Mouse (Mus musculus) right cerebral cortex, postnatal 25 days (tissue): ENCODE measurements around the gene Cubn.
A peak's percentile ranks its signal among the peaks of the same experiment; 100 is the strongest.

Source experiments
- DNase-seq: peaks from one replicate; pipeline ENCODE4 v3.0.0; 2022

Gene Cubn

DNA sequence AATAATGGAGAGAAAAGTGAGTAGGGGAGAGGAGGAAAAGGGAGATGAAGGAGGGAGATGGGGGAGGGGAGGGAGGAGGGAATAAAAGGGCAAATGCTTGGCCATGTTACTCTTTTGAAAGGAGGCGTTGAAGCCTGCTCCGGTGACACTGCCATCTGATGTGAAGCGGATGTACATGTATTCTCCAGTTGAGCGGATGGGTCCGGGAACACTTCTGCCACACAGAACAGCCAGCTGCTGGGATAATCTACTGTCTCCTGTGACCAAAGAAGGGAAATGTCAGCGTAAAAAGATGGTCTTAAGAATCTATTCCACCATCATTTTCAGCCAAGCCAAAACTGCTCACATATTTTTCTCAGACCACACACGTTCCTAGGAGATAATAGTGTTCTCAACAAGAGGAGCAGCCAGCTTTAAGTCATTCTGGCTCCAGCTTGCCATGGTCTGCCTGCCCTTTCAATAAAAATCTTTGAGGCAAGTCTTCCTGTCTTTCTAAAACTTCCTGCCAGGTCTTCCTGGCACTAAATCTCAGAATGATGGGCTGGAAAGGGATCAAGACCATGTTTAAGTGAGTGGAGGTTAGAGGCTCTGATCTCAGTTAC, 149.2 kb downstream of the Cubn start:
- no peak for DNase-seq

- DNase-seq, result no peak
Measured at GRCm38 (mm10) chr2:13335446-13335845, 156.2 kb downstream of the Cubn start.

DNA sequence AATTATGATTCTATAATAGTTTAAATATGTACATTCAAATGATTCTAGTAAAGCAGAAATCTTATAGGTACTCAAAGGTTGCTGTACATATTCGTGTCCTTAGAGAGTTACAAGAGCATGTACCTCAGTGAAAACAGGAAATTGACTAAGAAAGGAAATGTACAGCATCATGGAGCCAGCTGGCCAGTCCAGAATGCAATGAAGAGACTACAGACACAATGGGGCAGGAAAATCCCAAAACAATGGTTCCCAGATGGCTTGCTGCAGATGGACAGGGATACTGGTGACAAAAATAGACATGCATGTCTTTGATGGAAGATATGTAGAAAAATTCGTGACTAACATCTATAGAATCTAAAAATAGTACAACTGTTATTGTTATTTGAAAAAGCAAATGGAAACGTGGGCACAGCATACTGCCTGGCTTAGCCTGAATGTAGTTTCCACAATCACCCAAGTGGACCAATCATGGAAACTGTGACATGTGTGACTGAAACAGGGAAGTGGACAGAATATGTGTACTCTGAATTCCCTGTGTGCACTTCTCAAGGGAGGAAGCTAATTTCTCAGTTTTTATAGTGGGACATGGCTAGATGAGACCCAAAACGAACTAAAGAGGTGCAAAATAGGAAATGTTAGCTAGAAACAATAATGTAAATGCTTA, 161.7 kb downstream of the Cubn start:
- no peak for DNase-seq

DNA sequence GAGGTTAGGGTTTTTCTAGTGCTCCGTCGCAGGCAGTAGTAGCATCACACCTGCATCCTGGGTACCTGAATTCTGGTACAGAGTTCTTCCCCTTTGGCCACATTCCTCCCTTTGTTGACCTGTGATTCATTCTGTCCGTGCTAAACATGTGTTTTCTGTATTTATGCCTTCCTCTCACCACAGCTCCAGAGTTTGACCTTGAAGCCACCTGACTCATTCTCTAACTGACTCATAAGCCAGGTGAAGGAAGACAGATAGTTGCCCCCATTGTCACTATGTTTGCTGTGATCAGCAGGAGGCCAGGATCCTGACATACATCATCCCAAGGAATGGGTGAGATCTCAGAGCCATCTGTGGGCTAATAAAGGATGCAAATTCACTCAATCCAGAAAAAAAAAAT, 188.2 kb downstream of the Cubn start:
- no peak for DNase-seq

DNA sequence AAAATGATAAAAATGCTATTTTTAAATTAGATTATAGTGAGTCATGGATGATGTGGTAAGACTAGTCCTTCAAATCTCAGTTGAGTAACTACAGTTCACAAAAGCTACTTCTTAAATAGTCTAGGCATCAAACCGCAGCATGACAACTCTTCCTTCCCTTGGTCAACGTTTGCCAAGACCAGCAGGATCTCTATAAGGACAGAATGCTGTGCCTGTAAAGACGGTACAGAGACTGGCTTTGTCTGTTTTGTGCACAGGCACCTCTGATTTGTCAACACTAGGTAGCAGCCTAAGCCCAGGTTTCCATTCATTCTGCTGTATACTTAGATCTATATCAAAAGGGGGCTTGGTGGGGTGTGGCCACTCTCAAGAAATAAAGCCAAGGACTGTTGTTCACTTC, 192.6 kb downstream of the Cubn start:
- no peak for DNase-seq

- DNase-seq, result no peak
Measured at GRCm38 (mm10) chr2:13297733-13298132, 193.9 kb downstream of the Cubn start.

DNA sequence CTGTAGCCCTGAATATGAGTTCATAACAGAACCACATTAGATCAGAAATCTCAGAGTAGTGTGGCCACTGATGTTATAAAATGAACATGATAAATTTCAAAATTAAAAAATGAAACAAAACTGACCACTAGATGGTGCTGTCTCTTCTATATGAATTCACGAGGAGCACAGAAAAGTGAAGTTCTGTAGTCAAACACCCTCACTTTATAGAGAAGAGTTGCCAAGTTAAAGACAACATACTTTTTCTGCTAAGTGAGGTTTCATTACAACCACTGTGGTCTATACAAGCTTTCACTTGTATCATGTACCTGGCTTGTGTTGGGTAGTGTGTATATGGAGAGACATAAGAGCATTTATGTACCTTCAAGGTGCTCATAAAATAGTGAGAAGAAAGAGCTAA, 201.0 kb downstream of the Cubn start:
- DNase-seq, result no peak

DNA sequence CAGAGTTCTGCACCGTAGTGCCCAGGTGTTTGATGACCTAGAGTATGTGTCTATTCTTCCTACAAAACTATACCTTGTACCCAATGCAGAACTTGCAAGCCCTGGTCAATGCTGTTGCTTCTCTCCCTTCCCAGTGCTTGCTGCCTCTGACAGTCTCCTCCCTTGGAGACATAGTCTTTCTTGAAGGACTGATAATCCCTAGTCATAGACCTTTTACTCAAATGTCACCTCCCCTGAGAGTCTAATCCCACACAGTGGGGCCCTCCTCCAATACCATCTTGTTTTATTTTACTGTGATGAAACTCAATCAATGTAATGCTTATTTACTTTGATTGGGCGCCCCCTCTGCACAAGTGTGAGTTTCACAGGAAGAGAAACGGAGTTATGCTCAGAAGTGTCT, 201.5 kb downstream of the Cubn start:
- no peak for DNase-seq

GRCm38 (mm10) chr2:13278114-13278862, 213.3 kb downstream of the Cubn start:
- no peak for DNase-seq

DNA sequence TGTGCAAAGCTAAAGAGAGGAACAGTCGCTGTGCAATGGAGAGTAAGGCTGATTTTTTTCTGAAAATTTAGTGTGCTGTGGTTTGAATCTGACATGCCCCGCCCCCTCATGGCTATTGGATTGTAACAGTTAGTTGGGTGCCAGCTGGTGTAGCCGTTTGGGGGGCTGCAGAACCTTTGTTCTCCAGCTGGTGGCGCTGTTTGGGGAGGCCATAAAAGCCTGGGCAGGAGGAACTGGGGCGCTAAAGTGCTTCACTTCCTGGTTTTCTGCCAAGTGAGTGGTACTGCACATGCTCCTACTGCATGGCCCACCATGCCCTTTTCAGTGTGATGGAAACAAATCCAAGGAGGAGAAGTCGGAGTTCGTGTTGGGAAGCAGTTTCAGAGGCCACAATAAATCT, 215.7 kb downstream of the Cubn start:
- DNase-seq, result no peak

DNA sequence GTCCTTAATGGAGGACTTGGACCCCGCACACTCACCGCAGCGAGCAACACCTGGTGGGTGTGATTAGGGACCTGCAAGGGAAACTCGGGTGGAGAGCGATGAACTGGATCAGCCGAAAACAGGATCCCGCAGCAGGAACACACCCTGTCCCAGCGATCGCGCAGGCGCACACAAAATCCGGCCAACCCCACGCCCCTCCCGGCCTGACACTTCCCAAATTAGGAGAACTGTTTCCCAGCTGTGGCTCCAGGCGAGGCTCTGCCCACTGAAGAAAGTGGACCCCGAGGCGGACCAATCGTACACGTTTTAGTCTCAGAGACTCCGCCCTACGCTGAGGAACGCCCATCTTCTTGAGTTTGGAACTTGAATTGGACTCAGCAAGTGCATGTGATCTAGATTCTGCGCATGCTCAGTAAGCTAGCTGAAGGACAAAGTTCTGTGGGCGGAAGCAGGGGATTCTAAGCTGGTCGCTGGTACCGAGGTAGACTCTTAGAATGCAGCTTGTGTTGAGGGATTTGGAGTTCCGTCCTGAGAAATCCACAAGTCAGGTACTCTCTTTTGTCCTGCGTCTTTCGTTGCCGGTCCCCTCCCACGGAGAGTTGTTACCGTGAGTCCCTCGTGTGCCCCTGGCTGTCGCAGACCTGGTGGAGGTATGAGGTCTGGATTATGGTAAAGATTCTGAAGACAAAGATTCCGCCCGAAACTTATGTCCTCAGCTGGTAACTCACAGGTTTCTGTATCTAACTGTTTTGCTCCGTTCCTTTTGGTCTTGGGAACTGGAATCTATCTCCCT, 220.3 kb downstream of the Cubn start, which contains the start of gene Rsu1:
Gene Rsu1 (minus strand): TSS at position 251 of the 793 bp plus-strand sequence.
- DNase-seq, result peak; percentile 91

- no peak for DNase-seq
Measured at GRCm38 (mm10) chr2:13270736-13271135, 220.9 kb downstream of the Cubn start.

DNA sequence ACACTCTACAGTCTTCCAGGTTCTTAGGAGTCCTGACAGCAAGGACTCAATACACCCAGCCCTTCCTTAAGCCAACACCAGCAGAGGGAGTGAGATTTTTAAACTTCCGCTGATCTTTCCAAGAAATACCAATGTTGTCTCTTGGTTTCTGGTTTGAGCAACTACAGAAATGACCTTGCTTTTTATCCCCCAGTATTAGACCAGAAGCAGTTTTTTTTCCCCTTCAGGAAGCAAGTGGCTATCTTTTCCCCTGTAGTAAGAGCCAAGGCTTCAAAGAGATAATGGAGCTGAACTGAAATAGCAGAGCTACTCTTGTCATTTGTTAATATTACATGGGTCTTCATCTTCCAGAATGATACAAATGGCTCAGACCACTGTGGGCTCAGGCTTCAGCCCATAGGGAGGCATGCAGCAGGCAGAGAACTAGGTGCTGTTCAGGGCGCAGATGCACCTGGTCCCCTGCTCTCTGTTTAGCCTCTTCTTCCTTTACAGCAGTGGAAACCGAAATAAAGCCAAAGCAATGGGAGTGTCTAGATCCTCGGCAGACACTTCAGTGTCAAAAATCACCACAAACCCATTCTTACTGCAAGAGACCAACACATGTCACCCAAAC, 222.8 kb downstream of the Cubn start:
- no peak for DNase-seq

DNA sequence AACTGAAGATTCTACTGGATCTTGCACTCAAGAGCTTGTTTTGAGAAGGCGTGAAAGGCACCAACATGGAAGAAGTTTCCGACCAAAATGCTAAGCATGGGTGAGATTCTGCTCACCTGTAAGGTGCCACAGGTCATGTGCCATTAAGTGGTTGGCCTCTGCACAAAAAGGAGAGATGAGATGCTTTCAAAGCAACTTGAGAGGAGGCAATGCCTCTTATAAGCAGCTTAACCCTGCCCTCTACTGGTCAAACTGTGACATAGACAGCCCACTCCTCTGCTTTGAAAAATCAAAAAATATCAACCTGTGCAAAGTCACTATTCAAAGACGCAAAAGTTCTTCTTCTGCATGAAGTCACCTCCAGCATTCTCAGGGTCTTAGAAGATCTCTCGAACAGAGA, 226.7 kb downstream of the Cubn start:
- no peak for DNase-seq

GRCm38 (mm10) chr2:13263150-13263549, 228.5 kb downstream of the Cubn start:
- DNase-seq, result no peak

DNA sequence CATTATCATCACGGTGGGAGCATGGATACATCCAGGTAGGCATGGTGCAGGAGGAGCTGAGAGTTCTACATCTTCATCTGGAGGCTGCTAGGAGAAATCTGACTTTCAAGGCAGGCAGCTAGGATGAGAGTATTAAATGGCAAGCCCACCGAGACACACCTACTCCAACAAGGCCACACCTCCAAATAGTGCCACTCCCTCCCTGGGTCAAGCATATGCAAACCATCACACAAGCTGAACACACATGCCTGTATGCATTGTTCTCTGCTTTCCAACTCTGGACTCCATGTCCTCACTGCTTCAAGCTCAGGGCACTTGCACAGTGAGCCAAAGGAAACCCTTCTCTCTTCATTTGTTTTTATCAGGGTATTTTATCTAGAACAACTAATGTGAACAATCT, 233.0 kb downstream of the Cubn start:
- DNase-seq, result no peak

GRCm38 (mm10) chr2:13240711-13241110, 250.9 kb downstream of the Cubn start:
- no peak for DNase-seq

DNA sequence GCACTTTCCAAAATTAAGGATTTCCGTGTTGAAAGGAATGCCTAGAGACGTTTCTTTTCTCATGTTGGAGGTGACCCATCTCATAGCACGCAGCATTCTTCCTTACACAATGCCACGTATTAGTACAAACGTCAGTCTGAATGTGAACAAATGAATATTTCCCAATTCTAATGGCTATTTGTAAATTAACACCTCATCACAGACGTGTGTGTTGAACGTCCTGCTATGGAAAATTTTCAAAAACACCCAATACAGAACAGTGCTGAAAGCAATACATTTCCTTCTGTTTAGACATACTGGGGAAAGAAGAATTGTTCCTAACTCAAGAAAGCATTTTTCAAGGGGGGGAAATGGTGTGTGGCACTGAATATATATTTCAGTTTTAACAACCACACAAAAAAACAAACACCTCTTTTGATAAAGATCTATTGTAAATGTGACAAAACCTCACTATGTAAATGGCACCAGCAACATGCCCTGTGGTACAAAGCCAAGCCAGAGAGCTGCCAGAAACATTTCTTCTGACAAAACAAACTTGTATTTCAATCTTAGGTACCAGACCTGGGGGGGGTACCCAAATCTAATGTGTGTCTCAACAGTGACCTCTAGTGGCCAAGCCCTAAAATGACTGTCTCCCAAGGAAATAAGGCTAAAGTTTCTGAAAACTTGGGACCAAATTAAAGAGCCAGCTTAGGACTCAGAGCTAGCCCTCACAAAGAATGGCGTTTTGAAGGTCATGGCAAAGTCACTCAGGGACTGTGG, 254.3 kb downstream of the Cubn start:
- peak; percentile 32 for DNase-seq

GRCm38 (mm10) chr2:13235696-13236095, 255.9 kb downstream of the Cubn start:
- no peak for DNase-seq

DNA sequence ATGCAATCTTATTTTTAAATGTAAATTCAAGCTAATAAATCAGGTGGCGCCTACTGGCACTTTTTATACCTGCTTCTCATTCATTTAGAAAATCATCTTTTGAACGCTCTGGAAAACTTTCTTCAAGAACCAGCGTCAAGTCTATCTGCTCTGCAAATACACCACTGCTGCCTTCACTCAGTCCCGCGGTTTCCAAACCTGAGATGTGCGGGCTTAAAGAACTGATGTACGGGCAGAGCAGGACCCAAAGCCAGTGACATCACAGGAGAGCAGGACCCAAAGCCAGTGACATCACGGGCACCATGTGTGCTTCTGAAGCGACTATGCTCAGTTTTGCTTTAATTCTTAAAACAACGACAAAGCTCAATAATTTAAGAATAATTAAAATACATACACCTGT, 256.8 kb downstream of the Cubn start:
- DNase-seq, result no peak

DNA sequence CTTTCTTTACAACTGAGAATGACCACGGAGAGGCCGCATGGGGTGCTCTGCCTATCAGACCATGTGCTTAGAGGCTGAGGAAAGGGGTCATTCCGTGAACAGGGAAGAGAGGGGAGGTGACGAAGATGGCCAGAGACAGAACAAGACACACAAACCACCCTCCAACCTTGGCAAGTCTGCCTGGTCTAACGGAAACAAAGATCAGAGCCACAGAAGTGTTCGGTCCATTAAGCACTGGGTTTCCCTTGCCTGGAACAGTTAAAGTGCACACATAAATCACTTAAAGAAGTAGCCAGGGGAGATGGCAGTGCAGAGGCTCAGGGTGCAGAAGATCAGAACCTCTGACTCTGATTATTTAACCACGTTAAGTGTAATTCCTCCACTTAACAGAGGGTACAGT, 257.7 kb downstream of the Cubn start:
- no peak for DNase-seq

DNA sequence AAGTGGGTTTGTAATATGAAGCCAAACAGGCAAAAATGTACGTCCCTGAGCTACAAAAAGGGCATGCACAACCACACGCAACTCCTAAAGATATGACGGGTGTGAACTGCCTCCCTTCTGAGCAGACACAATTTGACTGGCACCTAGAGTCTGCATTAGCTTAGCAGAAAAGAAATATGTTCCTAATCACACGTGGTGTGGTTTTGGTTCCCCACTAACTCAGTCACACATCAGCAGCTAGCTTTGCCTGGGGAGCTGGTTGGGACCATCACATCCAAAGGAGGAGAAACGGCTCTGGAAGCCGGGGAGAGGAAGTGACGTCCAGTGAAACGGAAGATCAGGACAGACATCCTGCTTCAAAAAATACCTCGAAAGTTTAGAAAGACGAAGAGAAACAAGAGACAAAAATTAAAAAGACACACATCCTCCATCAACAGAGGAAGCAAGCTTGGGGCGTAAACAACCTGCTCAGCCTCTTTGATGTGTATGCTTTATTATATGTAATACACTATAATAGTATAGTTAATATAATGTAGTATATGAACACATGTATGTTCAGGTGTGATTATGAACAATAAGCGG, 258.3 kb downstream of the Cubn start:
- DNase-seq, result no peak
